Mouse (Mus musculus) ovary, postnatal 14 days (tissue): Measurements from ENCODE around the gene Dock7.
"Not testable (repeated sequence)": the region's sequence is repeated elsewhere in the genome, so short reads cannot be mapped to it uniquely, and the experiment has no call there.

ENCODE experiments used
- DNase-seq: peaks from one replicate; pipeline ENCODE4 v3.0.0; 2022; ENCODE audit warnings: low spot score

Dock7 gene

GRCm38 (mm10) chr4:99005574-99005973 lies 115.1 kb downstream of the Dock7 start:
- DNase-seq = no peak

- no peak for DNase-seq
Measured at GRCm38 (mm10) chr4:98993491-98993890, 127.2 kb downstream of the Dock7 start.

GRCm38 (mm10) chr4:98984701-98985100 lies 136.0 kb downstream of the Dock7 start:
- no peak for DNase-seq

GRCm38 (mm10) chr4:98979976-98980375 lies 140.7 kb downstream of the Dock7 start:
- DNase-seq = not testable (repeated sequence)

- no peak for DNase-seq
Measured at GRCm38 (mm10) chr4:98978693-98979092, 142.0 kb downstream of the Dock7 start.

- DNase-seq = not testable (repeated sequence)
Measured at GRCm38 (mm10) chr4:98978288-98978687, 142.4 kb downstream of the Dock7 start.

GRCm38 (mm10) chr4:98975741-98976140 lies 145.0 kb downstream of the Dock7 start:
- DNase-seq = no peak

- DNase-seq = no peak
Measured at GRCm38 (mm10) chr4:98969946-98970345, 150.8 kb downstream of the Dock7 start.

GRCm38 (mm10) chr4:98960243-98960642 lies 160.5 kb downstream of the Dock7 start:
- DNase-seq = no peak

GRCm38 (mm10) chr4:98955986-98956385 lies 164.7 kb downstream of the Dock7 start:
- DNase-seq = no peak

GRCm38 (mm10) chr4:98950563-98950962 lies 170.2 kb downstream of the Dock7 start:
- DNase-seq = no peak

GRCm38 (mm10) chr4:98938210-98938609 lies 182.5 kb downstream of the Dock7 start:
- DNase-seq = not testable (repeated sequence)

GRCm38 (mm10) chr4:98936036-98936435 lies 184.7 kb downstream of the Dock7 start:
- no peak for DNase-seq

GRCm38 (mm10) chr4:98925250-98925781 lies 195.4 kb downstream of the Dock7 start:
- DNase-seq = no peak

GRCm38 (mm10) chr4:98924906-98925178 lies 195.9 kb downstream of the Dock7 start:
- DNase-seq = no peak

- DNase-seq = no peak
Measured at GRCm38 (mm10) chr4:98924071-98924905, 196.4 kb downstream of the Dock7 start.

- peak; percentile 80 for DNase-seq
Measured at GRCm38 (mm10) chr4:98923568-98924070, 197.1 kb downstream of the Dock7 start, which contains the start of gene Usp1. Gene Usp1 (plus strand): TSS chr4:98923810.

GRCm38 (mm10) chr4:98922643-98923567 lies 197.8 kb downstream of the Dock7 start:
- DNase-seq = peak; percentile 85

- DNase-seq = no peak
Measured at GRCm38 (mm10) chr4:98922061-98922642, 198.6 kb downstream of the Dock7 start.

GRCm38 (mm10) chr4:98920896-98921295 lies 199.8 kb downstream of the Dock7 start:
- DNase-seq = no peak

GRCm38 (mm10) chr4:98918204-98918603 lies 202.5 kb downstream of the Dock7 start:
- DNase-seq = no peak

- no peak for DNase-seq
Measured at GRCm38 (mm10) chr4:98917724-98918123, 203.0 kb downstream of the Dock7 start.
